Comparison of ENCODE assay signal across 9 mouse cellular contexts in the genomic region with DNA sequence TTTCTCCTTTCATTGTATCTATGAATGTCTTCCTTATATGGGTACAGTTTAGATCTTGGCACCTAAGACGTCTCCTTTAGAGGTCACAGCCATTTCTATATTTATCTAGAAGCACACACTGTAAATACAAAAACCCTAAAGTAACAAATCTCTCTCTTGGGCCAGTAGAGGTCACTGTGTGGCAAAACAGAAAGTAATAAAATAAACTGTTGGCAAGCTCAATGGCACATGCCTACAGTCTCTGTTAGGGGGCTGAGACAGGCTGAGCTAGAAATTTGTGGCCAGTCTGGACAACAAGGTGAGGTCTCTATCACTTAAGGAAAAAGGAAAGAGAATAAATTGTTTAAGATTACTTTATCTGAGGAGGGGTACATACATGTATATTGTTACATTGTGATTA. TPM values are rescaled to one million over a fixed set of nuclear protein-coding genes. Genes with fewer than 3 reads are reported as not detected.
DNase-seq lines count a peak whose midpoint lies in the region; ATAC-seq lines count a peak whose summit lies in the region.
"Had no signal": no experiment of that assay in that cellular context is flagged by ENCODE, and none has a peak within 500 bp of the region (broad histone marks: within the 10 kb centered on the region; RNA-seq: fewer than 3 reads in every experiment).

No protein-coding gene starts in this region.

- no peak overlapping the region for H3K4me3 ChIP-seq in neural tube, embryonic 14.5 days (ENCODE audit: low read depth, low read length)
- H3K4me3 ChIP-seq in neural tube, embryonic 15.5 days (replicated peaks): no peak overlapping the region
- H3K4me3 ChIP-seq: limb, embryonic 12.5 days had no signal

- H3K27me3 ChIP-seq in neural tube, embryonic 14.5 days (ENCODE audit: control insufficient read depth, insufficient read depth, low read length): no peaks in the 10 kb centered on the region
- H3K27me3 ChIP-seq in neural tube, embryonic 15.5 days (replicated peaks): no peaks in the 10 kb centered on the region
- H3K27me3 ChIP-seq: limb, embryonic 12.5 days had no signal

- no peak overlapping the region for H3K9ac ChIP-seq in neural tube, embryonic 14.5 days (replicated peaks; ENCODE audit: low read depth, low read length)
- H3K9ac ChIP-seq in neural tube, embryonic 15.5 days (replicated peaks): no peak overlapping the region
- H3K9ac ChIP-seq: limb, embryonic 12.5 days had no signal

- intact Hi-C loops in gastrocnemius, postnatal 14 days (cut with DNase I; ENCODE audit: low total_unique reads): no loop called here

- H3K9me3 ChIP-seq in neural tube, embryonic 14.5 days (ENCODE audit: control insufficient read depth, low read length): no peaks in the 10 kb centered on the region
- no peaks in the 10 kb centered on the region for H3K9me3 ChIP-seq in neural tube, embryonic 15.5 days (replicated peaks)
- H3K9me3 ChIP-seq: limb, embryonic 12.5 days had no signal

- H3K27ac ChIP-seq in neural tube, embryonic 14.5 days (ENCODE audit: low read depth, low read length): no peak overlapping the region
- H3K27ac ChIP-seq in neural tube, embryonic 15.5 days (replicated peaks): no peak overlapping the region
- H3K27ac ChIP-seq: limb, embryonic 12.5 days had no signal

- H3K4me2 ChIP-seq in neural tube, embryonic 14.5 days (ENCODE audit: low read depth, low read length): no peak overlapping the region
- no peak overlapping the region for H3K4me2 ChIP-seq in neural tube, embryonic 15.5 days
- H3K4me2 ChIP-seq: limb, embryonic 12.5 days had no signal

- no peaks in the 10 kb centered on the region for H3K4me1 ChIP-seq in neural tube, embryonic 14.5 days (ENCODE audit: control insufficient read depth, insufficient read depth, low read length)
- no peaks in the 10 kb centered on the region for H3K4me1 ChIP-seq in neural tube, embryonic 15.5 days
- H3K4me1 ChIP-seq: limb, embryonic 12.5 days had no signal

- peak; percentile 38; the same call in 1 of the 2 replicates for ATAC-seq in neural tube, embryonic 14.5 days (ENCODE audit: low read depth)
- ATAC-seq in neural tube, embryonic 15.5 days (ENCODE audit: low FRiP score): no peak
- peak; percentile 65; the same call in 1 of the 2 replicates for ATAC-seq in erythroid progenitor cell, adult 5-6 weeks (replicated peaks; ENCODE audit: low FRiP score, poor library complexity, severe bottlenecking)

- WGBS in neural tube, embryonic 14.5 days: 47% methylated on average over 1 of the region's 1 CpGs
- 47% methylated on average over 1 of the region's 1 CpGs for WGBS in neural tube, embryonic 15.5 days

- H3K36me3 ChIP-seq in neural tube, embryonic 14.5 days (ENCODE audit: control insufficient read depth, insufficient read depth, low read length): peaks cover 12% of the 10 kb centered on the region; the same call in 1 of the 2 replicates
- H3K36me3 ChIP-seq in neural tube, embryonic 15.5 days: peaks cover 13% of the 10 kb centered on the region

- DNase-seq in embryo, embryonic 10 days (ENCODE audit: low spot score): peak; percentile 35
- DNase-seq in embryo, embryonic 9.5 days (ENCODE audit: extremely low spot score): no peak
- DNase-seq in lung, postnatal 14 days: peak; percentile 39
- no peak for DNase-seq in gastrocnemius, postnatal 14 days
- DNase-seq in layer of hippocampus, adult 11-12 months (ENCODE audit: low spot score): no peak

RNA-seq across cellular contexts. Expression of a gene that starts 11.0 kb away (rescaled TPM):
- polyA plus RNA-seq in neural tube, embryonic 14.5 days (2014; fragmentation: Nextera tagmentation; extraction: Ambion mirVana): 59.8 and 64.6 TPM in 2 replicates
- polyA plus RNA-seq in neural tube, embryonic 15.5 days (2015; fragmentation: Nextera tagmentation; extraction: Ambion mirVana): 45.7 and 45.8 TPM in 2 replicates
- total RNA-seq in erythroid progenitor cell, adult 5-6 weeks (2015; ENCODE audit: low replicate concordance): 4.7 and 6.7 TPM in 2 replicates
- 2.8 and 5.3 TPM in 2 replicates for total RNA-seq in erythroid progenitor cell, adult 5-6 weeks (2017; ENCODE audit: low replicate concordance)
- 1 to 10 TPM; 3.7 to 5.2 TPM for total RNA-seq in gastrocnemius, postnatal 14 days (2021)

RNA-seq across cellular contexts. Expression of a gene that starts 33.6 kb away (rescaled TPM):
- polyA plus RNA-seq in neural tube, embryonic 14.5 days (2014; fragmentation: Nextera tagmentation; extraction: Ambion mirVana): 39.5 and 45.3 TPM in 2 replicates
- polyA plus RNA-seq in neural tube, embryonic 15.5 days (2015; fragmentation: Nextera tagmentation; extraction: Ambion mirVana): 40.0 and 43.0 TPM in 2 replicates
- total RNA-seq in erythroid progenitor cell, adult 5-6 weeks (2015; ENCODE audit: low replicate concordance): 13.8 and 19.1 TPM in 2 replicates
- total RNA-seq in erythroid progenitor cell, adult 5-6 weeks (2017; ENCODE audit: low replicate concordance): 11.8 and 20.7 TPM in 2 replicates
- 10 to 100 TPM; 47.5 to 65.0 TPM for total RNA-seq in gastrocnemius, postnatal 14 days (2021)

Comparison
In these comparisons a context has a peak if more than half of its experiments do, and no peak if none do; other contexts are left out.
1. DNase-seq: peak in embryo, embryonic 10 days (single experiment) and lung, postnatal 14 days (single experiment); none in embryo, embryonic 9.5 days (single experiment), gastrocnemius, postnatal 14 days (single experiment) and layer of hippocampus, adult 11-12 months (single experiment).